Mouse (Mus musculus): ENCODE data around the gene Nmrk2.

Nmrk2 gene

DNA sequence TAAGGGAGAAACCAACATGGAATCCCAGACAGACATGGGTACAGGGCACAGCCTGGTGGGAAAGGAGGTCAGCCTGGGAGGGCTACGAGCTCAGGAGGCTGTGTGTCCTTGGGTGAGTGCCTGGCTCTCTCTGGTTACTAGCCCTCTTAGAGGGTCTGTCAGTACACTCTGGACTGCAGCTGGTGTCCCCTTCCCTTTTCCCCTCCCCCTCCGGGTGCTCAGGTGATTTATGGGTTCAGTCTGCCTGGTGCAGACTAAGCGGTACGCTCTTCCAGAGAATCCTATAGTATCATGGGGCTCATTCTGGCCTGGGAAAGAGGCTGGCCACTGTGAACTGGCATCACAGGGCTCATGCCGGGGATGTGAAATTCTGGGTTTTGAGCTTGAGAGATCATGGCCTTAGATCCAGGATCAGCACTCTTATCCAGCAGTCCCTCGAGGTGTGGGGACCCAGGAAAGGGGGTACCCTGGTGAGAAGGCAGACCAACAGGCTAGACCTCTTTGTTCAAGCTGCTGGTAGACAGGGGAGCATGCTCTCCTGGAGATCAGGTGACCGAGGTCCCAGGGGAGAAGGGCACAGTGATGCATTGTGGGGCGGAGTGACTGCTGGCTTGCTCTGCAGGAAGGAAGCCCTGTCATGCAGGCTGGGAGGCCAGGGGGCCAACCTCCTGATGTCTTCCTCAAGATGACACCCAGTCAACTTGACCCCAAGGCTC, 40.1 kb downstream of the Nmrk2 start:
- DNase-seq, result no peak

GRCm38 (mm10) chr10:81154736-81155135, 47.1 kb downstream of the Nmrk2 start:
- no peak for DNase-seq

DNA sequence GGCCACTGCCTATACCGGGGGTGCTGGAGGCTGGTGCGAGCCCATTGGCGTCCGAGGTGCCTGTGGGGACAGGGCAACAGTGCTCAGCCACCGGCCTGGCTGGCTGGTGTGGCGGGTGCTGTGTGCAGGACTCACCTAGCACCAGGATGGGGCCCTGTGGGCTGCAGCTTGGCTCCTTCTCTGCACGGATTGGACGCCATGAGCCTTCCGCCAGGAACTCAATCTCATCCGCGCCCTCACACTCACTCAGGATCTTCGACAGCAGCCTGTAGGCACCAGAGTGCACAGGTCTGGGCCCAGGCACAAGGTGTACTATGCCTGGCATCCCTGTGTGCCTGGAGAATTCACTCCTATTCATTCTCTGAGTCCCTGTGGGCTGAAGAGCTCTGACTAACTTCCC, 47.5 kb downstream of the Nmrk2 start:
- DNase-seq, result no peak

GRCm38 (mm10) chr10:81152609-81153008, 49.2 kb downstream of the Nmrk2 start:
- DNase-seq, result no peak

- no peak for DNase-seq
Observed at GRCm38 (mm10) chr10:81151261-81151660, 50.6 kb downstream of the Nmrk2 start.

All from cerebellum, adult 9-10 months (tissue).